Mouse (Mus musculus) liver, adult 2 months (tissue): ENCODE measurements at regions not wholly inside any gene's neighbourhood (a gene's known extent, or its start where the extent isn't known, plus 50 kb on each side); places are given as distances from the start of the nearest gene placed in this dataset.

Experiments
- DNase-seq: peaks from one replicate; pipeline ENCODE4 v3.0.0-alpha.2; 2011; ENCODE audit warnings: low read depth, low spot score; ENCODE audit errors: extremely low read depth
- H3K27ac ChIP-seq: fragments of 200-500 bp; replicated peaks from 2 replicates; pipeline ENCODE4 v1.5.1; 2012; ENCODE audit warnings: low read depth, mild to moderate bottlenecking, control low read depth, inconsistent platforms, low read length; ENCODE audit not compliant: insufficient read depth
- H3K27me3 ChIP-seq: fragments of 200-500 bp; 2 replicates; pipeline ENCODE4 v1.6.1; 2012; ENCODE audit warnings: mild to moderate bottlenecking, moderate library complexity, low read length, inconsistent platforms; ENCODE audit not compliant: control insufficient read depth, insufficient read depth
- H3K36me3 ChIP-seq: fragments of 200-500 bp; 2 replicates; pipeline ENCODE4 v1.6.1; 2012; ENCODE audit warnings: low read length, inconsistent platforms; ENCODE audit not compliant: control insufficient read depth, insufficient read depth
- H3K4me1 ChIP-seq: fragments of 200-500 bp; 2 replicates; pipeline ENCODE4 v1.6.1; 2011; ENCODE audit warnings: low read length; ENCODE audit not compliant: control insufficient read depth, insufficient read depth
- H3K4me3 ChIP-seq: fragments of 200-500 bp; 2 replicates; pipeline ENCODE4 v1.5.1; 2011; ENCODE audit warnings: low read depth, mild to moderate bottlenecking, control low read depth, low read length, moderate library complexity; ENCODE audit not compliant: insufficient read depth
- H3K79me2 ChIP-seq: fragments of 200-500 bp; 2 replicates; pipeline ENCODE4 v1.6.1; 2012; ENCODE audit warnings: inconsistent platforms, mild to moderate bottlenecking, low read length, moderate library complexity; ENCODE audit not compliant: control insufficient read depth, insufficient read depth
- H3K9ac ChIP-seq: fragments of 200-500 bp; 2 replicates; pipeline ENCODE4 v1.6.1; 2012; ENCODE audit warnings: low read depth, mild to moderate bottlenecking, control low read depth, inconsistent platforms, low read length
- CTCF ChIP-seq: fragments of 200-500 bp; IDR thresholded peaks from 2 replicates; pipeline ENCODE4 v1.5.1; 2011; ENCODE audit warnings: low read depth, low read length, control low read depth
- POLR2A ChIP-seq: fragments of 200-500 bp; IDR thresholded peaks from 2 replicates; pipeline ENCODE4 v1.6.1; 2011; ENCODE audit warnings: low read length, control low read depth; ENCODE audit not compliant: insufficient read depth; ENCODE audit errors: extremely low read depth
- WGBS: fragments of 180-500 bp; shearing (Covaris S2); methylation state at CpG from one replicate; pipeline ENCODE4 v1.1.7; 2018; 5-methylcytosine and 5-hydroxymethylcytosine counted together

DNA sequence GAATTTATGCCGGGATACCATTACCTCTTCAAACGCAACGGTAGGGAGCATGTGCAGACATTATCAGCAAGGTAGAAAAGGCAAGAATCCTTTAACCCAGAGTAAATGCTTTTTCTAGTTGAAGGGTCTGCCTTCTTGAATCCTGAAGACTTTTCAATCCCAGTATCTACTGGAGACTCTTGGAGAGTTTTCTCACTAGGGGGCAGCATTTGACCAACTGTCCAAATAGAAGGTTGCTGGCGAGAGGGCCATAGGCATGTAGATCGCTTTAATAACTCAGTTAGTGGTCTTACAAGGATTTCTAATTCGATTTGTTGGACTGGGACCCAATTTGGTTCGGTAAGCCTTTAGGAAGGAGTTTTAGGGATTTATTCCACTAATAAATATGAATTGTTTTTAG lies 110.0 kb downstream of the Zfp326 start:
- DNase-seq, result peak; percentile 35
- Histone ChIP-seq H3K27ac (no peak overlapping the region), H3K36me3 (no peaks in the 10 kb centered on the region), H3K27me3 (no peaks in the 10 kb centered on the region), H3K4me1 (no peaks in the 10 kb centered on the region), H3K9ac (no peak overlapping the region), H3K4me3 (no peak overlapping the region), H3K79me2 (no peaks in the 10 kb centered on the region)
- TF ChIP-seq POLR2A (no peak), CTCF (peak; percentile 6; the same call in 1 of the 2 replicates)
- WGBS, result 26% methylated on average over 7 of the region's 7 CpGs

DNA sequence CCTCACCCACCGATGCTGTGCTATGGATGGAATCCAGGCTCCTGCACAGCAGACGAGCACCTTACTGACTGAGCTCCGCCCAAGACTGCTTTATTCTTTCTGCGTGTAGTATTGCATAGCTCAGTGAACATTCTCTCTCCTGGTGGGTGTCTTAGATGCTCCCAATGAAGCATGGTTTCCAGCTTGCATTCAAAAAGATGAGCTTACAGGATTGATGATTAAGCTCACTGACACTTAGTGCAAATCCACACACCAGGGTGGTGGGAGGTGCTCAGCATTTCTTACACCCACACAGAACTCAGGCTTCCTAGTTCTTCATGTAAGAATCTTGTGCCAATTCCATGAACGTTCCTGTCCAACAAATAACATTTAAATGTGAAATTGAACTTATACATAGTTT lies 106.8 kb downstream of the Zfp326 start:
- Histone ChIP-seq H3K9ac (no peak overlapping the region), H3K4me3 (no peak overlapping the region), H3K27ac (no peak overlapping the region), H3K36me3 (no peaks in the 10 kb centered on the region), H3K79me2 (no peaks in the 10 kb centered on the region), H3K27me3 (no peaks in the 10 kb centered on the region), H3K4me1 (no peaks in the 10 kb centered on the region)
- no peak for DNase-seq
- TF ChIP-seq CTCF (no peak), POLR2A (no peak)
- WGBS, result 77% methylated on average over 5 of the region's 5 CpGs

- no peak overlapping the region for H3K27ac ChIP-seq
- H3K4me1 ChIP-seq, result no peaks in the 10 kb centered on the region
- H3K27me3 ChIP-seq, result no peaks in the 10 kb centered on the region
- H3K79me2 ChIP-seq, result no peaks in the 10 kb centered on the region
- no peak for DNase-seq
- WGBS, result 75% methylated on average over 5 of the region's 5 CpGs
- TF ChIP-seq CTCF (no peak), POLR2A (no peak)
- no peak overlapping the region for H3K4me3 ChIP-seq
- no peaks in the 10 kb centered on the region for H3K36me3 ChIP-seq
- no peak overlapping the region for H3K9ac ChIP-seq
These were observed 100.4 kb downstream of the Zfp326 start for GRCm38 (mm10) chr5:105976746-105977145.

DNA sequence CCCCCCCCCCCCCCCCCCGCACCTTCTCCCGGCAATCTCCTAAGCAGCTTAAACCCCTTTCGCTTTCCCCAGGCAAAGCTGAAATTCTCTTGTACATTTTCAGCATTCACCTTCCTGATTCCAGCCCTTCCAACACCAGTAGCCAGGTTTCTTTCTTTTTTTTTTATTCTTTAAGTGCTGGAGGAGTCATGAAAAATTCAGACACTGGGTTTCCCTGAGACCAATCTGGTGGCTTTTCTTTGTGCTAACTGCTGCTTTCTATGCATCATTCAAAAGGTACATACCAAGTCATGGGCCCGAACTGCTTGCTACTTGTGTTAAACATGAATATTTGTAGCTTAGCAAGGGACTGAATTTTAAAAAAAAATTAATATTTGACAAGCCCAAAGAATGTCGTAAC lies 99.7 kb downstream of the Zfp326 start:
- H3K36me3 ChIP-seq, result no peaks in the 10 kb centered on the region
- H3K4me3 ChIP-seq, result no peak overlapping the region
- no peaks in the 10 kb centered on the region for H3K4me1 ChIP-seq
- H3K79me2 ChIP-seq, result no peaks in the 10 kb centered on the region
- TF ChIP-seq CTCF, result no peak
- TF ChIP-seq POLR2A, result no peak
- WGBS, result 64% methylated on average over 5 of the region's 5 CpGs
- no peak overlapping the region for H3K27ac ChIP-seq
- no peaks in the 10 kb centered on the region for H3K27me3 ChIP-seq
- no peak for DNase-seq
- no peak overlapping the region for H3K9ac ChIP-seq

GRCm38 (mm10) chr5:105975275-105976011 lies 99.1 kb downstream of the Zfp326 start:
- WGBS, result 58% methylated on average over 21 of the region's 21 CpGs
- Histone ChIP-seq H3K36me3 (no peaks in the 10 kb centered on the region), H3K9ac (no peak overlapping the region), H3K27ac (no peak overlapping the region), H3K4me1 (no peaks in the 10 kb centered on the region), H3K4me3 (no peak overlapping the region), H3K27me3 (no peaks in the 10 kb centered on the region), H3K79me2 (no peaks in the 10 kb centered on the region)
- DNase-seq, result peak; percentile 1
- TF ChIP-seq CTCF (no peak), POLR2A (no peak)

DNA sequence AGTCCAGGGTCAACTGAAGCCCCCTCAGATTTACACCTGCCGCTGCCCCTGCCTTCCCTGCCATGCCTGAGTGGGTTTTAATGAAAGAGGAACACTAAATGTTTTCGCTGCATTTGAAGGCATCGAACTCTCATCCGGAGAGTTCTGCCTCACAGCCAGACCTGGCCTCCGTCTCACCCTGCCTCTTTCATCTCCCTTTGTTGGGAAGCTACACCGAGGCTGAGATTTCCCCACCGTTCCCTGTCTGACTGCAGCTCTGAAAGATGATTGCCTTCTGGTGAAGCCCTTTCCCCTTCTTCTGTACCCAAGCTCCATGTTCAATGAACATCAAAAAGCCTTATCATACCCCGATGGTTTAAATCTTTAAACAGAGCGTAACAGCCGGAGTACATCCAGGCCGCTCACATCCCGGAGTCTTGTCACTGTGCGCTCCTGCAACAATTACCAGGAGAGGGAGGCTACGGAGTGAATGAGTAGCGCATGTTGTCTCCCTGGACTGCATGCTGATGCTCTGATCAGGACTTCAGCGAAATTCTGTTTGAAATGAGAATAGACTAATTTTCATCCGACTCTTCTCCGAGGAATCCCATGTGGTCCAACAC lies 98.3 kb downstream of the Zfp326 start:
- Histone ChIP-seq H3K4me1 (no peaks in the 10 kb centered on the region), H3K27me3 (no peaks in the 10 kb centered on the region), H3K4me3 (no peak overlapping the region), H3K27ac (no peak overlapping the region), H3K36me3 (no peaks in the 10 kb centered on the region), H3K79me2 (no peaks in the 10 kb centered on the region), H3K9ac (no peak overlapping the region)
- WGBS, result 86% methylated on average over 18 of the region's 18 CpGs
- TF ChIP-seq CTCF, result no peak
- no peak for TF ChIP-seq POLR2A
- no peak for DNase-seq
